Mouse (Mus musculus) left cerebral cortex, postnatal 25 days (tissue): ENCODE results near the gene Hist1h2bc. TPM values are rescaled to one million over a fixed set of nuclear protein-coding genes. Genes with fewer than 3 reads are reported as not detected.

ENCODE experiments used
- DNase-seq, 2 experiments: peaks; one replicate each; pipeline ENCODE4 v3.0.0; 2022; ENCODE audit warnings: low spot score in 2 of 2, mixed read lengths in 1 of 2
- intact Hi-C: fragments of 180-260 bp; cut with DNase I; formaldehyde crosslinking; loops from one replicate; pipeline ENCODE4 v1.15.1; 2025
- microRNA-seq, 2 experiments: library from miRNA; unstranded; fragments of <30 nt; microRNA quantifications; one replicate each; pipeline ENCODE4 v1.2.0; 2022
- total RNA-seq, 2 experiments: library from RNA; stranded (reverse); gene quantifications; 2 replicates each; pipeline ENCODE4 v1.2.3; 2021

Gene Hist1h2bc
- total RNA-seq, 2 experiments from 2014 or later: 32.7 to 35.0 TPM

DNA sequence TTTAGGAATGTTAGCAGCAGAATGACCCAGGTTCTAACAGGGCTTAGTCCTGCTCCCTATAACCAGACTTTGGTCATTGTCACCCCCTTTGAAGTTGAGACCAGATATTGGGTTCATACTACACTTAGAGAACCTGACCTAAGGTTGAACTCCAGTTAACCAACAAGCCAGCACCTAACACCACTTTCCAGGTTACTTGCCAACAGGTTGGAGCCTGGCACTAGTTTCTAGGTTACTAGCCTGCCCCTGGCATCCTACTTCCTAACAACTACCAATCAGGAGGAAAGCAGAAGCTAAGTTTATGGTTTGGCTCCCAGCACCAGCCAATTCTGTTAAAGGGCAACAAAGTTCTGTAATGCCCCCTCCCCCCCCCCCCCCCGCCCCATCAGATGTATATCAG, 41.2 kb downstream of the Hist1h2bc start:
- intact Hi-C loops: no loop called here
- DNase-seq: no peak

DNA sequence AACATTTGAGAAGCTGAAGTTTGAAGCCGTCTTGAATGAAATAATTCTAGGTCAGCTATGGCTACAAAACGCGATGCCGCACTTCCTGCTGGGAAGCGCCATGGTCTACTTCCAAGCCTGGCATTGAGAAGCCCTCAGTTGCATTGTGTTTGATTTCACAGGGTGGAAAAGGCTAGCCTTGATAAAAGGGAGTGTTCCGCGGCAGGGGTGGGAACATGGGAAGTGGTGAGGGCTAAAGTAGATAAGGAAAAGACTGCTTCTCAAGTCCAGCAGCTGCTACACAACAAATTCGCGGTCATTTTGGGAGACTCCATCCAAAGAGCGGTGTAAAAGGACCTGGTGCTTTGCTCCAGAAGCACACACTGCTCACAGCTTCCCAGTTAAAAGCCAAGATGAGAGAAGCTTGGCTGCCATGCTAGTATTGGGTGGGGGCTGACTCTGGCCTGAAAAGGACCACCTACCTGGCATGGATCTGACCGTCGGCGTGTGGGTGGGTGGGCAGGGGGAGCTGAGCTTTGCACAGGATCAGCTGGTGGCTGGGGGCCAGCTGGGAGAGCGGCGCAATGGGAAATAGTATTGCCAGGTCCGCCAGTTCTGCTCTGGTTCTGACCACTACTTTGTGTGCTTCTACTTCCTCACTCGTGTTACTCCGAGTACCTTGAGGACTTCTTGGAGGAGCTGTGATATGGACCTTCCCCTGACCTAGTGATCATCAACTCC, 44.6 kb downstream of the Hist1h2bc start:
- DNase-seq: no peak
- intact Hi-C loops: no loop called here

DNA sequence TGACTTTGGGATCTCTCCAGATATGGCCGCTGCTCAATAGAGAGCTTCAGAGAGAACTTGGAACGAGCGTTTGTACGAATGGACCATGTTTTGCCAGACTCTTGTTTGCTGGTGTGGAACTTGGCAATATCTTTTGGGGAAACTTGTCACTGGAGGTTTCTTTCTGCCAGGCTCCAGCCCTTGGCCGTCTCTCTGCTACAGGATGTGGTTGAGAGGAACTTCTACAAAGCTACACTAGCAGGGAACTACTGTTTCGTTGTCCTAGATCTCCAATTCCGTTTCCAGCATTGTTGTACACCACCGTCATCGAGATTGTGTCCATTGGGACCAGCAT, 45.2 kb downstream of the Hist1h2bc start:
- no peak for DNase-seq
- intact Hi-C loops: no loop called here

- no peak for DNase-seq
- intact Hi-C loops: no loop called here
Observed at GRCm38 (mm10) chr13:23729706-23730105, 45.7 kb downstream of the Hist1h2bc start.

DNA sequence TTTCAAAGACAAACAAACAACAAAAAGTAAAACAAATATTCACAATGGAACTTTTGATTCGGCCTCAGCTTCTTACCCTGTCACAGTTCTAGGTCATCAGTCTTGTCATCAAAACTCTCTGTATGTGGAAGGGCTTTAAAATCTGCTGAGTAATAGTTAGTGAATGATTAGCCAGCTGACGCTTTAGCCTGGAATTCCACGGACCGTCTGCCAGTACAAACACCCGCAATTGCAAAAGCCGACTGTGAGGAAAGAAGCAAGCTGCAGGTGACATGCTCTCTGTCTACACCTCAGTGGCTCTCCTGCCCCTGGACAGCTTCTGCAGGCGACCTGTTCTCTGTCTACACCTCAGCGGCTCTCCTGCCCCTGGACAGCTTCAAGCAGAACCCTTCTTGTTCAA, 46.5 kb downstream of the Hist1h2bc start:
- intact Hi-C loops: no loop called here
- DNase-seq: no peak

- peak; percentile 44 to 51 for DNase-seq
- intact Hi-C loops: loop anchor here (1.0 kb wide), 1 partner anchor 31 kb away; no protein-coding TSS in a partner anchor
Observed at GRCm38 (mm10) chr13:23732156-23732804, 48.3 kb downstream of the Hist1h2bc start.

GRCm38 (mm10) chr13:23737091-23737490, 53.1 kb downstream of the Hist1h2bc start:
- intact Hi-C loops: loop anchor here (5.0 kb wide), 1 partner anchor 205 kb away; the partner anchor contains the start of genes Hist1h2af and Hist1h4h
- no peak for DNase-seq

- DNase-seq: no peak
- intact Hi-C loops: loop anchor here (1.0 to 5.0 kb wide), 3 partner anchors 40 to 206 kb away; partner anchors contain the start of genes Hist1h2af, Hist1h4c and Hist1h4h
Observed at GRCm38 (mm10) chr13:23738041-23738440, 54.0 kb downstream of the Hist1h2bc start.

DNA sequence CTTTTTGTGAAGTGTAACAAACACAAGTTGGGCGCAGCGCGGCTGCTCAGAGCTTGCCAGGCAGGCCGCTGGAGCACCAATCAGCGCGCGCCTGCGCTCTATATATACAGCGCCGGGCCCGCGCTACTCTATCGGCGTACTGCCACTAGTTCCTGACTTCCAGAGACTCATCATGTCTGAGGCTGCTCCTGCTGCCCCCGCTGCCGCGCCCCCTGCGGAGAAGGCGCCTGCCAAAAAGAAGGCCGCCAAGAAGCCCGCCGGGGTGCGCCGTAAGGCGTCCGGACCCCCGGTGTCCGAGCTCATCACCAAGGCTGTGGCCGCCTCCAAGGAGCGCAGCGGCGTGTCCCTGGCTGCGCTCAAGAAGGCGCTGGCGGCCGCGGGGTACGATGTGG, 54.7 kb downstream of the Hist1h2bc start, which contains the start of gene Hist1h1c:
Gene Hist1h1c (plus strand): TSS at position 132 of the 392 bp plus-strand sequence.
- intact Hi-C loops: loop anchor here (1.0 to 5.0 kb wide), 3 partner anchors 40 to 206 kb away; partner anchors contain the start of genes Hist1h2af, Hist1h4c and Hist1h4h
- DNase-seq: peak; percentile 92 to 94

- peak; percentile 94 to 99 for DNase-seq
- intact Hi-C loops: loop anchor here (2.0 to 5.0 kb wide), 2 partner anchors 114 to 207 kb away; partner anchors contain the start of genes Hist1h2af and Hist1h4h
Observed at GRCm38 (mm10) chr13:23739069-23739921, 55.3 kb downstream of the Hist1h2bc start.

- no peak for DNase-seq
- intact Hi-C loops: loop anchor here (2.0 to 5.0 kb wide), 3 partner anchors 115 to 208 kb away; partner anchors contain the start of genes Hist1h2af, Hist1h4d and Hist1h4h
Observed at GRCm38 (mm10) chr13:23739922-23740252, 55.9 kb downstream of the Hist1h2bc start.

- no peak for DNase-seq
- intact Hi-C loops: loop anchor here (5.0 kb wide), 1 partner anchor 158 kb away; the partner anchor contains the start of gene Hist1h4d
Observed at GRCm38 (mm10) chr13:23740256-23740840, 56.3 kb downstream of the Hist1h2bc start.

DNA sequence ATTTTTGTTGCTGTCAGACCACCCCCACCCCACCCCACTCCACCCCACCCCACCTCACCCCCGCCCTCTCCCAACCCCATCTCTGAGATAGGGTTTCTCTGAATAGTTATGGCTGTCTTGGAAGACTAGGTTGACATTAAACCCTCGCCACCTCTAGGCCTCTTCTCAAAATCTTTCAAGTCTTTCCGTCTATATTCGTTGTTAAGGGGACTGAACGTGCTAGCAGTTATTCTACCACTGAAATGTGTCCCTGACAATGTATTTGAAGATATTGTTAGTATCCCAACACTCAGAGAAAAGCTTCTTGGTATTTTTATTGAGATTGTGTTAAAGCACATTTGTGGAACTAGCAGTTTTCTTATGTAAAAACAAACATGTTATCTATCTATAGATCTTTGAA, 56.9 kb downstream of the Hist1h2bc start:
- DNase-seq: no peak
- intact Hi-C loops: loop anchor here (5.0 kb wide), 1 partner anchor 159 kb away; the partner anchor contains the start of gene Hist1h4d

DNA sequence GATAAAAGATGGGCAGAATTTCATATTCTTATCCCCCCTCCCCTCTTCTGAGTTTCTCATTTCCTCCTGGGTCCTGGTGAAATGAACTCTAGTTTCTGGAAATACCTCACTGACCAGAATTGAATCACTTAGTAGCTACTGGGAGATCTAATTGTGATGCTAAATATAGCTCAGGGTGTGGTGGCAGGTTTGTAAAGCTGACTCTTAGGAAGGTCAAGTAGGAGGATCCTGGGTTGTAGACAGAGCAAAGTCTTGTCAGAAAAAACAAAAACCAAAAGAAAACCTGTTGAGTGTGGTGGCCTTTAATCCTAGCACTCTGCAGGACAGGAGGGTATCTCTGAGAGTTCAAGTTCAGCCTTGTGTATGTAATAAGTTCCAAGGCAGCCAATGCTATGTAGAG, 58.0 kb downstream of the Hist1h2bc start:
- DNase-seq: no peak
- intact Hi-C loops: loop anchor here (5.0 kb wide), 1 partner anchor 160 kb away; the partner anchor contains the start of gene Hist1h4d

Small RNAs within 50 kb of the gene (microRNA-seq; reads per million reads assigned to microRNA genes)
- 0 reads per million in 2 experiments for gene Gm44350

Other genes starting within 250 kb of the Hist1h2bc start
- not detected for gene Btn1a1, start 218.3 kb upstream of the Hist1h2bc start, total RNA-seq
- gene Btn2a2, start 195.3 kb upstream of the Hist1h2bc start, total RNA-seq: 1 to 10 TPM; 1.1 to 1.3 TPM
- 100 to 1,000 TPM; 300 to 349 TPM for gene Hist1h4h, start 153.1 kb upstream of the Hist1h2bc start, total RNA-seq
- 1 to 10 TPM; 1.6 to 3.9 TPM for gene Hist1h2af, start 150.3 kb upstream of the Hist1h2bc start, total RNA-seq
- 1 to 10 TPM; 3.1 to 4.6 TPM for gene Hist1h3g, start 148.8 kb upstream of the Hist1h2bc start, total RNA-seq
- under 1 TPM; 0.57 to 0.87 TPM for gene Hist1h2bh, start 140.8 kb upstream of the Hist1h2bc start, total RNA-seq
- 10 to 100 TPM; 16.0 to 17.8 TPM for gene Hist1h3f, start 140.1 kb upstream of the Hist1h2bc start, total RNA-seq
- gene Hist1h4f, start 132.6 kb upstream of the Hist1h2bc start, total RNA-seq: 100 to 1,000 TPM; 160 to 188 TPM
- gene Hist1h1d, start 130.9 kb upstream of the Hist1h2bc start, total RNA-seq: 1 to 10 TPM; 3.6 to 5.7 TPM
- 10 to 100 TPM; 41.7 to 46.6 TPM for gene Hist1h3e, start 121.8 kb upstream of the Hist1h2bc start, total RNA-seq
- 1 to 10 TPM; 5.0 to 6.6 TPM for gene Hist1h2ae, start 113.0 kb upstream of the Hist1h2bc start, total RNA-seq
- gene Hist1h2bg, start 112.8 kb upstream of the Hist1h2bc start, total RNA-seq: 10 to 100 TPM; 82.4 to 88.3 TPM
- gene Hist1h2bf, start 110.0 kb upstream of the Hist1h2bc start, total RNA-seq: 10 to 100 TPM; 25.7 to 29.4 TPM
- 1 to 10 TPM; 9.0 to 9.1 TPM for gene Hist1h2ad, start 109.8 kb upstream of the Hist1h2bc start, total RNA-seq
- gene Hist1h3d, start 108.4 kb upstream of the Hist1h2bc start, total RNA-seq: 10 to 100 TPM in 1 of 2 experiments, 1 to 10 TPM in 1; 7.2 to 10.5 TPM
- 100 to 1,000 TPM; 121 to 160 TPM for gene Hist1h4d, start 102.6 kb upstream of the Hist1h2bc start, total RNA-seq
- 1 to 10 TPM; 7.4 to 7.7 TPM for gene Hist1h2be, start 63.1 kb upstream of the Hist1h2bc start, total RNA-seq
- gene Hist1h1e, start 61.6 kb upstream of the Hist1h2bc start, total RNA-seq: 10 to 100 TPM; 53.2 to 67.9 TPM
- 1 to 10 TPM; 2.1 to 2.4 TPM for gene Hist1h2ac, start 251 bp upstream of the Hist1h2bc start, total RNA-seq
- not detected for gene Hist1h1t, start 11.6 kb downstream of the Hist1h2bc start, total RNA-seq
- gene Hist1h4c, start 14.3 kb downstream of the Hist1h2bc start, total RNA-seq: 100 to 1,000 TPM in 1 of 2 experiments, 10 to 100 TPM in 1; 94.8 to 129 TPM
- 1 to 10 TPM; 3.1 to 3.7 TPM for gene Hfe, start 26.7 kb downstream of the Hist1h2bc start, total RNA-seq
- 10 to 100 TPM; 51.7 to 71.1 TPM for gene Hist1h1c, start 54.6 kb downstream of the Hist1h2bc start, total RNA-seq
- gene Hist1h3c, start 61.4 kb downstream of the Hist1h2bc start, total RNA-seq: 1 to 10 TPM; 1.9 to 2.6 TPM
- 10 to 100 TPM; 17.5 to 23.2 TPM for gene Hist1h2bb, start 62.5 kb downstream of the Hist1h2bc start, total RNA-seq
- 10 to 100 TPM; 27.5 to 31.4 TPM for gene Hist1h2ab, start 66.9 kb downstream of the Hist1h2bc start, total RNA-seq
- gene Hist1h3b, start 68.1 kb downstream of the Hist1h2bc start, total RNA-seq: 10 to 100 TPM in 1 of 2 experiments, 1 to 10 TPM in 1; 9.3 to 14.5 TPM
- gene Hist1h4b, start 72.8 kb downstream of the Hist1h2bc start, total RNA-seq: 10 to 100 TPM; 87.5 to 89.8 TPM
- gene Hist1h4a, start 77.0 kb downstream of the Hist1h2bc start, total RNA-seq: 10 to 100 TPM; 47.0 to 58.8 TPM
- 10 to 100 TPM; 35.9 to 40.0 TPM for gene Hist1h3a, start 78.2 kb downstream of the Hist1h2bc start, total RNA-seq
- 10 to 100 TPM; 18.2 to 29.1 TPM for gene Hist1h1a, start 79.5 kb downstream of the Hist1h2bc start, total RNA-seq
- not detected for gene Trim38, start 85.7 kb downstream of the Hist1h2bc start, total RNA-seq
- not detected for gene Slc17a2, start 122.8 kb downstream of the Hist1h2bc start, total RNA-seq
- gene Slc17a3, start 155.2 kb downstream of the Hist1h2bc start, total RNA-seq: under 1 TPM; 0.11 to 0.16 TPM
- not detected for gene Slc17a1, start 183.6 kb downstream of the Hist1h2bc start, total RNA-seq
- not detected for gene Slc17a4, start 230.8 kb downstream of the Hist1h2bc start, total RNA-seq
- gene Hist1h2ba, start 250.0 kb downstream of the Hist1h2bc start, total RNA-seq: not detected